Mouse (Mus musculus): Measurements from ENCODE around the gene Cep250.

Gene Cep250

DNA sequence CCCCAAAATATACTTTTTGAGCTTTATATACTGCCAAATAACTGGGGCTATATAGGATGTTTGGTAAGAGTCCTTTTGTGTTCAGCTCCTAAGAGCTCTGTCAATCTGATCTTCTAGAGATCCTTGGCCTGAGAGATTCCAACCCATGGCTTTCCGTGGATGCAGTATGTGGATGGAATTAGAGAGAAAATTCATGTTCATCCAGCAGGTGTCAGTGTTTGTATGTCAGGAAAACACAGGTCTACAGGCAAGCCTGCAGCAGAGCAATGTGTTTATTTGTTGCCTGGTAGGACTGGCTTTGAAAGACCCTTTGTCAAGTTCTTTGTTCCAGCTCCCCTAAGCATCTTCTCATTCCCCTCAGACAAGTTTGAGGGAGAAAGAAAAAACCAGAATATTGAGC lies 6.7 kb downstream of the Cep250 start:
- no peak for DNase-seq (ENCODE audit: low read depth, low spot score)

DNA sequence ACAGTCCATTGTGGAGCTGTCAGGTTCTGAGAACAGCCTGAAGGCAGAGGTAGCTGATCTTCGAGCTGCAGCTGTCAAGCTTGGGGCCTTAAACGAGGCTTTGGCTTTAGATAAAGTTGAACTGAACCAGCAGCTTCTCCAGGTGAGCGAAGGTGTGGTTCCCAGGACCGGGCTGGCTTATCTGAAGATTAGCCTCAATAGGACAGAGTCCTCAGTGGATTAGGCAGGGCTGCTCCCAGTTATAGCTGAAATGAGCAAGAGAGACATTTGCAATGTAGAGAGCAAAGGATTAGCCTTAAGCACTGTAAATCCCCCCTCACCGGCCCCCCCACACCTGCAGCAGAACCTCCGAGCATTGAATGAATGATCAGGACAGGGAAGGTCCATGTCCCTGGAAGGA lies 17.1 kb downstream of the Cep250 start:
- no peak for DNase-seq (ENCODE audit: low read depth, low spot score)

DNA sequence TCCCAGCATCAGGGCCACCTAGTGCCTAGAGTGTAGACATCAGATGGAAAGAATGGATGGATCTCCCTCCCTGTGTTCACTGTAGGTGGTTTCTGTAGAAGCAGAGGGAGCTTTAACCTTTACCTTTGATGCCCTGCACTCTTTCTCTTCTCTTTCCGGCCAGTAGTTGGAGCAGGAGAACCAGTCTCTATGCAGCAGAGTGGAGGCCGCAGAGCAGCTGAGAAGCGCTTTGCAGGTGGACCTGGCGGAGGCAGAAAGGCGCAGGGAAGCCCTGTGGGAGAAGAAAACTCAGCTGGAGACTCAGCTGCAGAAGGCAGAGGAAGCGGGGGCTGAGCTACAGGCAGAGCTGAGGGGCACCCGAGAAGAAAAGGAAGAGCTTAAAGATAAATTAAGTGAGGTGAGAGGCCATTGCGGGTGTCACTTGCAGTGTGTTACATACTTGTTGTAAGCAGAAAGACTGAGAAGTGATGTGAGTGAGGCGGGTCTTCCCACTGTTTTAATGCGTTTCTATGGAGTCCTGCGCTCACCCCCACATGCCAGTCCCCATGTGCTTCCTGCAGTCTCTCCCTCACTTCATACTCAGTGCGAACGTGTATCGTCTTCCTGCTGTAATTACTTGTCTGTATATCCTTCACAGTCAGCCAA lies 18.0 kb downstream of the Cep250 start:
- no peak for DNase-seq (ENCODE audit: low read depth, low spot score)

DNA sequence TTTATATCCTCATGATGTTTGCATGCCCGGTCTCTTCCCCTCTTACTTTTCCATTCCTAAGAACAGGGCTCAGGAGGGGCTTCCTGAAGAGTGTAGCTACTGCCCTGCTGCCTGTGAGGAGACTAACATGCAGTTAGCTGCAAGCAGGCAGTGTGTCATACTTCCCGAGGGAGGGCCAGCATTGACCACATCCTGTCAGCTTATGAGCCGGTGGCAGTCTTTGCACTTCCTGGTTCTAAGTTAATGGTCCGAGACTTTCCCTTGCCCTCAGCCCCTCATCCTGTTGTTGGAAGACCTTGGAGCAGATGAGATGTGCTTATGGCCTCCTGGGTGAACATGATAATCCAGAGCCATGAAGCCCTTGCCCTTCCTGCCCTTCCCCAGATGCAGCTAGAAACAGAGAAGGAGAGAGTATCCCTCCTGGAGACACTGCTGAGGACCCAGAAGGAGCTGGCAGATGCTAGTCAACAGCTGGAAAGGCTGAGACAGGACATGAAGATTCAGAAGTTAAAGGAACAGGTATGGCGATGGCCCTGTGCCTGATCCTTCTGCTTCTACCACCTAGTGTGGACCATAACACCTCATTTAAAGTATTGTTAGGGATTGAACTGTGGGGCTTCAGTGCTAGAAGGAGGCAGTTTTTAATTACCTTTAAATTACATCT lies 23.2 kb downstream of the Cep250 start:
- DNase-seq (ENCODE audit: low read depth, low spot score): no peak

DNA sequence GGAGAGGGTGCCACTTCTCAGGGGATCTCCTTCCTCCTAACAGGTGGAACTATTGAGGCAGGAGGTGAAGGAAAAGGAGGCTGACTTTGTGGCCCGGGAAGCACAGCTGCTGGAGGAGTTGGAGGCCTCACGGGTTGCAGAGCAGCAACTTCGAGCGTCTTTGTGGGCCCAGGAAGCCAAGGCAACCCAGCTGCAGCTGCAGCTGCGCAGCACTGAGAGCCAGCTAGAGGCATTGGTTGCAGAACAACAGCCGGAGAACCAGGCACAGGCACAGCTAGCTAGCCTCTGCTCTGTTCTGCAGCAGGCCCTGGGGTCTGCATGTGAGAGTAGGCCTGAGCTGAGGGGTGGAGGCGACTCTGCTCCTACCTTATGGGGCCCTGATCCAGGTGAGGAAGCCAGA lies 29.5 kb downstream of the Cep250 start:
- no peak for DNase-seq (ENCODE audit: low read depth, low spot score)

DNA sequence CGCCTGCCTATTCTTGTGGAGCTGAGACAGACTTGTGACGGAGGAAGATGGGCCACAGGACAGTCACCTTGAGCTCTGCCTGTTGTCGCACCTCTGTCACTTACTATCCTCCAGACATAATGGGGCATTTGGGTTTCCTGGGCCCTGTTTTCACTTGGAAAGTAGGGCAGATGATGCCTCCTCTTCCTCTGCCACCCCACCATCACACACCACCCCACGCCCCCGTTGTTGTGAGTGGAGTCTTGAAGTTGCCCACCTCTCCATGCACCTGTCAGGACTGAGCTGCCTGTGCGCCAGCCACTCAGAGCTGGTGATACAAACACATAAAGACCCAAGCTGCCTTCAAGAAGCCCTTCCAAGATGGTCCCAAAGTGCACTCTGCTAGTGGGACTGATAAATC lies 30.9 kb downstream of the Cep250 start:
- DNase-seq (ENCODE audit: low read depth, low spot score): no peak

DNA sequence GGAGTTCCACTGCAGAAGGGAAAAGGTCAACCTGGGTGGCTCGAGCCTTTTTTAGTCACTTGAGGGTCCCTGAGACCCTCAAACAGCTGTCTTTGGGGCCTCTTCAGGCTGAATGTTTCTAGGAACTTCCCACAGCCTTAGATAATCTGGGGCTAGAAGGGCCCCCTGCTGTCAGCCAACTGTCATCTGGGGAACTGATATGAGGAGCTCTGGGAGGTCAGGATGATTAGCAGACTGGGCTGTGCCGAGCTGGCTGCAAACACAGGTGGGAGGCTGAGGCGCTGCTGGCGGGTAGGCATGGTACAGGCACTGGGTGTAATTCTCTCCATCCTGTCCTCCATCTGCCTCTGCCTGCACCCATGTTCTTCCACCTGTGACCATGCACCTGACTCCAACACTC lies 32.8 kb downstream of the Cep250 start:
- no peak for DNase-seq (ENCODE audit: low read depth, low spot score)

DNA sequence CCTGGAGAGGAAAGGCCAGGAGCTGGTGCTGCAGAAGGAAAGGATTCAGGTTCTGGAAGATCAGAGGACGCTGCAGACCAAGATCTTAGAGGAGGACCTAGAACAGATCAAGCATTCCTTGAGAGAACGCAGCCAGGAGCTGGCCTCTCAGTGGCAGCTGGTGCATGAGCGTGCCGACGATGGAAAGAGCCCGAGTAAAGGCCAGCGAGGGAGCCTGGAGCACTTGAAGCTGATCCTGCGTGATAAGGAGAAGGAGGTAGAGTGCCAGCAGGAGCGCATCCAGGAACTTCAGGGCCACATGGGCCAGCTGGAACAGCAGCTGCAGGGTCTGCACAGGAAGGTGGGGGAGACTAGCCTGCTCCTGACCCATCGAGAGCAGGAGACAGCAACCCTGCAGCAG lies 34.9 kb downstream of the Cep250 start:
- DNase-seq (ENCODE audit: low read depth, low spot score): no peak

DNA sequence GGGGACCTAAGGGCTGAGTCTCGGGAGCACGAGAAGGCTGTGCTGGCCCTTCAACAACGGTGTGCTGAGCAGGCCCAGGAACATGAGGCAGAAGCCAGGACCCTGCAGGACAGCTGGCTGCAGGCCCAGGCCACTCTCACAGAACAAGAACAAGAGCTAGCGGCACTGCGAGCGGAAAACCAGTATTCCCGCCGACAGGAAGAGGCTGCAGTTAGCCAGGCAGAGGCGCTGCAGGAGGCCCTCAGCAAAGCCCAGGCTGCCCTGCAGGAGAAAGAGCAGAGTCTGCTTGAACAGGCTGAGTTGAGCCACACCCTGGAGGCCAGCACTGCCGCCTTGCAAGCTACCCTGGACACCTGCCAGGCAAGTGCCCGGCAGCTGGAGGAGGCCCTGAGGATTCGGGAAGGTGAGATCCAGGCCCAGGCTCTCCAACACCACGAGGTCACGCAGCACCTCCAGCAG lies 35.6 kb downstream of the Cep250 start:
- DNase-seq (ENCODE audit: low read depth, low spot score): no peak

DNA sequence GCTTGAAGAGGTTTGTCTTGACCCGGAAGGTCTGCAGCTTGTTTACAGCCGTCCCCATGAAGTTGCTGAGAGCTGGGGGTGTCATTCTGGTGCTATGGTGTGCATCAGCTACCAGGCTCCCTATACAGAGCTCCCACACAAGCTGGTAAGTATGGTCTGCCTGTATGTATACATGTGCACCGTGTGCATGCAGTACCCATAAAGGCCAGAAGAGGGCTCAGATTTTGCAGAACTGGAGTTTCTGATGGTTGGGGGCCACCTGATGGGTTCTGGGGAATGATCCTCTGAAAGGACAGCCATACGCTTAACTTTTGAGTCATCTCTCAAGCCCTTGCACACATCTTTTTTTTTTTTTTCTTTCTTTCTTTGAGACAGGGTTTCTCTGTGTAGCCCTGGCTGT lies 49.1 kb downstream of the Cep250 start:
- peak; percentile 32 for DNase-seq (ENCODE audit: low read depth, low spot score)

DNA sequence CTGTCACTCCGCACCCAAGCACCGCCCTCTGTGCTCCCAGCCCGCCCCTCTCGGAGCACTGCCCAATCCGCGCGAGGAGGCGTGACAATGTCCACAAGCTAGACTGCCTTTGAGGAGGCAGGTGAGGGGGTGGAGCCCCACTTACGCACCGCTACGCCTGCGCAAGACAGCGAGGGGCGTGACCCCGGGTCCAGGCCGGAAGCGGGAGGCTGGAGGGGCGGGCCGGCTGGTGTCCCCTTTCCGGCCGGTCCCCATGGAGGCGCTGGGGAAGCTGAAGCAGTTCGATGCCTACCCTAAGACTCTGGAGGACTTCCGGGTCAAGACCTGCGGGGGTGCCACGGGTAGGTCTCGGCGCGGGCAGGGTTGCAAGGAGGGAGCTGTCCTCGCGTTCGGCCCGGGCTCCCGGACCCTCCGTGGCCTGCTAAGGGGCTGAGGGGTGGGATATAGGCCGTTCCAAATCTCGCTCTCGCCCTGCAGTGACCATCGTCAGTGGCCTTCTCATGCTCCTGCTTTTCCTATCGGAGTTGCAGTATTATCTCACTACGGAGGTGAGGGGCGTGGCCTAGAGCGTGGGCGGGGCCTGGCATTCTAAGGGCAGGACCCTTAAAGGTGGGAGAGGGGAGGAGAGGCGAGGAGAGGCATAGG lies 51.8 kb downstream of the Cep250 start, which contains the start of the genes 6430550D23Rik and Ergic3:
TSS of gene 6430550D23Rik (minus strand) at position 90 of the 645 bp plus-strand sequence.
TSS of gene Ergic3 (plus strand) at position 158 of the 645 bp plus-strand sequence.
- peak; percentile 98 for DNase-seq (ENCODE audit: low read depth, low spot score)

DNA sequence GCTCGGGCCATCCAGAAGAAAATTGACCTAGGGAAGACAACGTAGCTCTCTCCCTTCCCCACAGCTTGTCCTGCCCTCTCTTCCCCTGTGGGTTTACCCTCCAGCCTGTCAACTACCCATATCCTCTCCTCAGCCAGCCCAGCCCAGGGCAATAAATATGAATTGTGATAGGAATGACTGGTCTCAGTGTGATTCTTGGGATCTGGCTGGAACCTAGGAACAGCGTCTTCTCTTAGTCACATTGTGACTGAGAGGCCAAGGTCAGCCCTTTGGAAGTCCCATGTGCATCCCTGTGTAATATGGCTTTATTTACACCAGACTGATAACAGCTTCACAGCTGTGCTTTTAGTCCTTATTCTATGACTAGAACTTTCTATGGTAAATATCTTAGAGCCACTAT lies 61.8 kb downstream of the Cep250 start:
- DNase-seq (ENCODE audit: low read depth, low spot score): no peak

DNA sequence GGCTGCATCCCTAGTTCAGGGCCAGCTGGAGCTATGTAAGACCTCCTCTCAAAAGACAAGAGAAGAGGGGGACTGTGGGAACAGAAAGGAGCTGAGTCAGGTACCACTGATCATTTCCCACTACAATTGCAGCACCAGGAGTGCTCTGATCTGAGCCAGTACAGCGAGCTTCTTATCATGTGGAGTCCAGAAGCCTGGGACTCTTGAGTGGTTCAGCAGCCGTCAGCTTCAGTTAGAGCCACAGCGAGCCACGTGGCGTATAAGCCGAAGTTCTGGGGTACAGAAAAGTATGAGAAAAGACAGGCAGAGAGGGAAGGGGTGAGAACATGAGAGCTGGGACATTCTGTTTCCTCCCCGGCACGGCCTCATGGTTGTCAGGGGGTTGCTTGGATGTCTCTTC lies 65.0 kb downstream of the Cep250 start:
- DNase-seq (ENCODE audit: low read depth, low spot score): no peak

DNA sequence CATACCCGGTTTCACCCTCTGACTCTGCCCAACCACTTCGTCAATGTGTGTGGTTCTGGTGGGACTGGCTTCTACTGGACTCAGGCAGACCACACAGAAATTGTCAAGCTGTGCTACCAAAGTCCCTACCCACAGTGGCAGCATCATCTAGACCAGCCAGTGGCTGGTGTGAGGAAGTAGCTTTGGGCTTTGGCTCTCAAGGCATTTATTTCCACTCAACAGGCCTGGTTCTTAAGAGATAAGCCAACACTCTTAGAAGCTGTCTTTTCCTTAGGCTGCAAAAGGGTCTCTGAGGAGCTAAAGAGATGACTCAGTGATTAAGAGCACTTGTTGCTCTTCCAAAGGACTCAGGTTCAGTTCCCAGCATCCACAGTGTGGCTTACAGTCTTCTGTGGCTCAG lies 65.5 kb downstream of the Cep250 start:
- DNase-seq (ENCODE audit: low read depth, low spot score): no peak

DNA sequence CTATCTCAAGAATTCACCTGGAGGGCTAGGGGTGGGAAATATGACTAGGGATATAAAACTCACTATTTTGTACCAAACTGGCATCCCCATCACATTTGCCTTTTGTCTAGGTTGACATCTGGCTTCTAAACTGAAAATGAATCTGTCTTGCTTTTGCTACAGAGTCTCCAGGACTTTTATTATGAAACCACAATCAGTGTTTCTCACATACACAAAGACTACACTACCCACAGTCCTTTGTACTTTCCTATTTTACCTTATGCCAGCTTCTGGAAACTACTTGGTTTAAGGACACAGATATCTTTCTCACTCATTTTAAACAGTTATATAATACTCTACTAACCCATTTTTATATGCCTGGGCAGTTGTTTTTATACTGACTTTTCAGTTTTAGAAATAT lies 69.2 kb downstream of the Cep250 start:
- DNase-seq (ENCODE audit: low read depth, low spot score): no peak

DNA sequence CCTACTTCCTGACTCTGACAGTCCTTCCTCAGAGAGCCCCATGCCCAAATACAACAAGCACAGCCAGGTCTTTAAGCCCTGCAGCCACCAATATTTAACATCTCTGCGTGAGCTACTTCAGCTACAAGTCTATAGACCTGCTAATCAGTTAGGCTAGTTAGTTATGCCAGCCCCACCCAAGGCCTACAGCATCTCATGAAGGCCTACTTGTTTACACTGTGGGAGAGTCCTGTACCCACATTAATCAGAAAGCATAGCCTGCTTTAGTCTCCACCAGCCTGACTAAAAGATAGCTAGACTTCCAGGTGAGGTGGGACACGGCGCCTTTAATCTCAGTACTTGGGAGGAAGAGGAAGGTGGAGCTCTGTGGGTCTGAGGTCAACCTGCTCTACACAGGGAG lies 83.1 kb downstream of the Cep250 start:
- DNase-seq (ENCODE audit: low read depth, low spot score): no peak

DNA sequence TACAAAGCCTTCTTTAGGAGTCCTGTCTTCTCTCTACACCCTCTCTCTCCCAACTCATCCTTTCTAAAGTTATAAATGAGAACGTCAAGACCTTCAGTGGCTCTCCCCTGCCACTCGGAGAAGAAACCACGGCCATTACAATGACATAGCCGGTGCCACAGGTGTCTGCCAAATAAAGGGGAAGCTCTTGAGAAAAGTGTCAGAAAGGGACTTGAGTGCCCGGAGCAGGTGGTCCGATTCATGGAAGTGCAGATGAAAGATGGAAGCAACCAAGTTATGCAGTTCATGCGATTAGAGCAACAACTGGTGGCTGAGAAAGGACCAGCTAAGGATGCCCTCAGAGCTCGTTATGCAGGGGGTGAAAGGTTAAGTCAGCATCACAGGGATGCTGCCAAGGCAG lies 86.6 kb downstream of the Cep250 start:
- no peak for DNase-seq (ENCODE audit: low read depth, low spot score)

DNA sequence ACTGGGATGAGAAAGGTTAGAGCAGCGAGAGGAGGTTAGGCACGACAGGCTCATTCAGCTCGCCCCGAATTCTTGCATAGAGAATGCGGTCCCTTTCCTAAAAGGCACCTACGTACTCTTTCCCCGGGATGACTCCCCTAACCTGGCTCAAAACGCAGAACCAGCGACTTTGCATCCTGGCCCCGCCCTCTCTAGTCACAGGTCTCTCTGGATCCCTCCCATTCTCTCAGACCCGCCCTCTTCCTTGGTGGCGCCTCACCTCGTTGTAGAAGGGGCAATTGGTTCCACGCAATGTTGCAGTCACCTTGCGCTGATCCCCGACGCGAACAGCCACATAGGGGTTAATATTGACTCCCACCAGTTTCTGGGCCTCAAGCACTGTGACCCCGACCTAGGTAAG lies 91.7 kb downstream of the Cep250 start:
- DNase-seq (ENCODE audit: low read depth, low spot score): no peak

All from forelimb bud, embryonic 11.5 days (tissue).